ENCODE assay signal across 30 mouse cellular contexts in the genomic region with DNA sequence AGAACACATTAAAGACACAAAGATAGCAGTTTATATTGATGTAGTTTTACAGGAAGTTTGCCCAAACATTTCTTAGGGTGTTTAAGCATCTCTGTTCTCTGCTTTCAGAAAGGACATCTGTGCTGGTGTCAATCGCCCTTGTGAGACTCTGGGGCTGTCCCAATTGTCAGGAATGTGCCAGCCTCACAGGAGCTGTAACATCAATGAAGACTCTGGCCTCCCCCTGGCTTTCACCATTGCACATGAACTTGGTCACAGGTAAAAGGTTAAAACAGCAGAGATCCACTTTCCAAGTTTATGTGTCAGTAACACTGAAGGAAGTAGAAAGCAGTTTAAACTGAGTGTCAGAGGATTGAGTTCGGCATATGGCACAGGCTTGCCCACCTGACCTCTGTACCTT.
"Had no signal": no experiment of that assay in that cellular context is flagged by ENCODE, and none has a peak within 500 bp of the region (broad histone marks: within the 10 kb centered on the region; RNA-seq: fewer than 3 reads in every experiment).

No protein-coding gene starts in this region.

- H3K4me1 ChIP-seq: limb, embryonic 10.5 days; limb, embryonic 12.5 days; limb, embryonic 13.5 days; limb, embryonic 15.5 days; liver, embryonic 12.5 days; liver, embryonic 13.5 days; liver, embryonic 15.5 days; lung, embryonic 15.5 days; megakaryocyte, embryonic 14.5 days; midbrain, embryonic 10.5 days; midbrain, embryonic 12.5 days; midbrain, embryonic 13.5 days; midbrain, embryonic 15.5 days; neural tube, embryonic 12.5 days had no signal

- H3K36me3 ChIP-seq: limb, embryonic 10.5 days; limb, embryonic 12.5 days; limb, embryonic 13.5 days; liver, embryonic 12.5 days; liver, embryonic 13.5 days; liver, embryonic 15.5 days; lung, embryonic 15.5 days; midbrain, embryonic 10.5 days; midbrain, embryonic 12.5 days; midbrain, embryonic 13.5 days; midbrain, embryonic 15.5 days; neural tube, embryonic 12.5 days had no signal

- H3K9ac ChIP-seq: limb, embryonic 12.5 days; limb, embryonic 13.5 days; limb, embryonic 15.5 days; liver, embryonic 12.5 days; liver, embryonic 13.5 days; liver, embryonic 14.5 days; liver, embryonic 15.5 days; liver, postnatal 0 days; lung, embryonic 14.5 days; lung, embryonic 15.5 days; midbrain, embryonic 12.5 days; midbrain, embryonic 13.5 days; midbrain, embryonic 15.5 days; neural tube, embryonic 12.5 days had no signal

- H3K4me2 ChIP-seq: limb, embryonic 12.5 days; limb, embryonic 13.5 days; limb, embryonic 15.5 days; liver, embryonic 11.5 days; liver, embryonic 12.5 days; liver, embryonic 13.5 days; liver, embryonic 15.5 days; lung, embryonic 14.5 days; lung, embryonic 15.5 days; midbrain, embryonic 11.5 days; midbrain, embryonic 12.5 days; midbrain, embryonic 13.5 days; midbrain, embryonic 15.5 days; neural tube, embryonic 12.5 days had no signal

- H3K9me3 ChIP-seq: limb, embryonic 10.5 days; limb, embryonic 12.5 days; limb, embryonic 13.5 days; limb, embryonic 15.5 days; liver, embryonic 12.5 days; liver, embryonic 13.5 days; liver, embryonic 15.5 days; lung, embryonic 15.5 days; megakaryocyte, embryonic 14.5 days; midbrain, embryonic 10.5 days; midbrain, embryonic 12.5 days; midbrain, embryonic 13.5 days; midbrain, embryonic 15.5 days; neural tube, embryonic 12.5 days had no signal

- H3K27me3 ChIP-seq: limb, embryonic 12.5 days; limb, embryonic 13.5 days; limb, embryonic 15.5 days; liver, embryonic 12.5 days; liver, embryonic 13.5 days; liver, embryonic 15.5 days; lung, embryonic 15.5 days; megakaryocyte, embryonic 14.5 days; midbrain, embryonic 12.5 days; midbrain, embryonic 13.5 days; midbrain, embryonic 15.5 days; neural tube, embryonic 12.5 days had no signal

- H3K27ac ChIP-seq: limb, embryonic 10.5 days; limb, embryonic 12.5 days; limb, embryonic 13.5 days; limb, embryonic 15.5 days; liver, embryonic 12.5 days; liver, embryonic 13.5 days; liver, embryonic 14.5 days; liver, embryonic 15.5 days; lung, embryonic 15.5 days; macrophage; midbrain, embryonic 10.5 days; midbrain, embryonic 12.5 days; midbrain, embryonic 13.5 days; midbrain, embryonic 15.5 days; neural tube, embryonic 12.5 days had no signal

- DNase-seq: left cerebral cortex, postnatal 4 days; liver; liver, embryonic 13.5 days; liver, postnatal 0 days; lung, adult 18-20 months; lung, adult 2 months; lung, embryonic 14.5 days; lung, postnatal 10 days; lung, postnatal 14 days; lung, postnatal 36 days; lung, postnatal 4 days; midbrain, embryonic 14.5 days had no signal

- H3K4me3 ChIP-seq: limb, embryonic 10.5 days; limb, embryonic 12.5 days; limb, embryonic 13.5 days; limb, embryonic 15.5 days; liver, embryonic 12.5 days; liver, embryonic 13.5 days; liver, embryonic 15.5 days; lung, embryonic 15.5 days; megakaryocyte, embryonic 14.5 days; midbrain, embryonic 10.5 days; midbrain, embryonic 12.5 days; midbrain, embryonic 13.5 days; midbrain, embryonic 15.5 days; myocyte; neural tube, embryonic 12.5 days had no signal
